Mouse (Mus musculus): ENCODE results near the gene Trpd52l3.
"Not testable (repeated sequence)": the region's sequence is repeated elsewhere in the genome, so short reads cannot be mapped to it uniquely, and the experiment has no call there.

Gene Trpd52l3

GRCm38 (mm10) chr19:30023419-30023818 is 19.8 kb downstream of the Trpd52l3 start:
- in situ Hi-C loops (cut with MboI; ENCODE audit: low pct_unique_long_range_greater_than_20kb in 1 of 2, low sequenced_read_pairs in 2 of 2, unreplicated experiment in 1 of 2): not testable (repeated sequence)

- in situ Hi-C loops (cut with MboI; ENCODE audit: low pct_unique_long_range_greater_than_20kb in 1 of 2, low sequenced_read_pairs in 2 of 2, unreplicated experiment in 1 of 2): no loop called here
Observed at GRCm38 (mm10) chr19:30029002-30029710, 25.6 kb downstream of the Trpd52l3 start.

- in situ Hi-C loops (cut with MboI; ENCODE audit: low pct_unique_long_range_greater_than_20kb in 1 of 2, low sequenced_read_pairs in 2 of 2, unreplicated experiment in 1 of 2): loop anchor here in 1 of 2 experiments (10.0 kb wide), 1 partner anchor 205 kb away; no protein-coding TSS in a partner anchor
Observed at GRCm38 (mm10) chr19:30029894-30030635, 26.5 kb downstream of the Trpd52l3 start, which contains the start of gene Uhrf2. Gene Uhrf2, plus strand, starts transcription at chr19:30030513.

- in situ Hi-C loops (cut with MboI; ENCODE audit: low pct_unique_long_range_greater_than_20kb in 1 of 2, low sequenced_read_pairs in 2 of 2, unreplicated experiment in 1 of 2): loop anchor here in 1 of 2 experiments (10.0 kb wide), 1 partner anchor 206 kb away; no protein-coding TSS in a partner anchor
Observed at GRCm38 (mm10) chr19:30030636-30031467, 27.3 kb downstream of the Trpd52l3 start.

- in situ Hi-C loops (cut with MboI; ENCODE audit: low pct_unique_long_range_greater_than_20kb in 1 of 2, low sequenced_read_pairs in 2 of 2, unreplicated experiment in 1 of 2): loop anchor here in 1 of 2 experiments (10.0 kb wide), 1 partner anchor 207 kb away; no protein-coding TSS in a partner anchor
Observed at GRCm38 (mm10) chr19:30031468-30031931, 27.9 kb downstream of the Trpd52l3 start.

GRCm38 (mm10) chr19:30032206-30032605 is 28.6 kb downstream of the Trpd52l3 start:
- in situ Hi-C loops (cut with MboI; ENCODE audit: low pct_unique_long_range_greater_than_20kb in 1 of 2, low sequenced_read_pairs in 2 of 2, unreplicated experiment in 1 of 2): loop anchor here in 1 of 2 experiments (10.0 kb wide), 1 partner anchor 207 kb away; no protein-coding TSS in a partner anchor

- in situ Hi-C loops (cut with MboI; ENCODE audit: low pct_unique_long_range_greater_than_20kb in 1 of 2, low sequenced_read_pairs in 2 of 2, unreplicated experiment in 1 of 2): loop anchor here in 1 of 2 experiments (10.0 kb wide), 1 partner anchor 211 kb away; no protein-coding TSS in a partner anchor
Observed at GRCm38 (mm10) chr19:30035361-30035760, 31.8 kb downstream of the Trpd52l3 start.

GRCm38 (mm10) chr19:30043691-30044090 is 40.1 kb downstream of the Trpd52l3 start:
- in situ Hi-C loops (cut with MboI; ENCODE audit: low pct_unique_long_range_greater_than_20kb in 1 of 2, low sequenced_read_pairs in 2 of 2, unreplicated experiment in 1 of 2): no loop called here

- in situ Hi-C loops (cut with MboI; ENCODE audit: low pct_unique_long_range_greater_than_20kb in 1 of 2, low sequenced_read_pairs in 2 of 2, unreplicated experiment in 1 of 2): no loop called here
Observed at GRCm38 (mm10) chr19:30044630-30045029, 41.0 kb downstream of the Trpd52l3 start.

- in situ Hi-C loops (cut with MboI; ENCODE audit: low pct_unique_long_range_greater_than_20kb in 1 of 2, low sequenced_read_pairs in 2 of 2, unreplicated experiment in 1 of 2): no loop called here
Observed at GRCm38 (mm10) chr19:30045857-30046256, 42.3 kb downstream of the Trpd52l3 start.

GRCm38 (mm10) chr19:30050584-30050983 is 47.0 kb downstream of the Trpd52l3 start:
- in situ Hi-C loops (cut with MboI; ENCODE audit: low pct_unique_long_range_greater_than_20kb in 1 of 2, low sequenced_read_pairs in 2 of 2, unreplicated experiment in 1 of 2): no loop called here

GRCm38 (mm10) chr19:30051479-30051878 is 47.9 kb downstream of the Trpd52l3 start:
- in situ Hi-C loops (cut with MboI; ENCODE audit: low pct_unique_long_range_greater_than_20kb in 1 of 2, low sequenced_read_pairs in 2 of 2, unreplicated experiment in 1 of 2): no loop called here

- in situ Hi-C loops (cut with MboI; ENCODE audit: low pct_unique_long_range_greater_than_20kb in 1 of 2, low sequenced_read_pairs in 2 of 2, unreplicated experiment in 1 of 2): no loop called here
Observed at GRCm38 (mm10) chr19:30054218-30054617, 50.6 kb downstream of the Trpd52l3 start.
